Mouse (Mus musculus) myocyte (in vitro differentiated cells): ENCODE measurements around the gene Vmn1r219. TPM values are rescaled to one million over a fixed set of nuclear protein-coding genes. Genes with fewer than 3 reads are reported as not detected.
"Not testable (repeated sequence)": the region's sequence is repeated elsewhere in the genome, so short reads cannot be mapped to it uniquely, and the experiment has no call there.

ENCODE experiments used
- H3K27me3 ChIP-seq: one replicate; pipeline ENCODE4 v1.6.1; 2011; ENCODE audit not compliant: control insufficient read depth, insufficient read depth, insufficient read length
- H3K36me3 ChIP-seq: one replicate; pipeline ENCODE4 v1.6.1; 2011; ENCODE audit not compliant: control insufficient read depth, insufficient read depth
- H3K4me2 ChIP-seq: one replicate; pipeline ENCODE4 v1.6.1; 2011; ENCODE audit warnings: low read depth, control low read depth
- H3K4me3 ChIP-seq: one replicate; pipeline ENCODE4 v1.5.1; 2011; ENCODE audit warnings: mild to moderate bottlenecking, control low read depth, moderate library complexity
- H3K79me2 ChIP-seq: one replicate; pipeline ENCODE4 v1.6.1; 2011; ENCODE audit not compliant: control insufficient read depth, insufficient read depth
- H3ac ChIP-seq: one replicate; pipeline ENCODE4 v1.6.1; 2011; ENCODE audit not compliant: control insufficient read depth, insufficient read length
- CEBPB ChIP-seq: IDR thresholded peaks from 2 replicates; pipeline ENCODE4 v1.6.1; 2011; ENCODE audit warnings: mild to moderate bottlenecking, moderate library complexity; ENCODE audit not compliant: poor library complexity, insufficient read depth, severe bottlenecking
- E2F4 ChIP-seq: IDR thresholded peaks from one replicate; pipeline ENCODE4 v1.6.1; 2011; ENCODE audit warnings: mild to moderate bottlenecking, control low read depth, moderate library complexity; ENCODE audit not compliant: insufficient read depth
- MAX ChIP-seq: IDR thresholded peaks from one replicate; pipeline ENCODE4 v1.6.1; 2011; ENCODE audit warnings: low read depth, mild to moderate bottlenecking, control low read depth
- MYOD1 ChIP-seq, 3 experiments: IDR thresholded peaks; one replicate each; pipeline ENCODE4 v1.6.1; 2011; ENCODE audit warnings: control low read depth in 2 of 3, low read depth in 2 of 3, mild to moderate bottlenecking in 2 of 3, moderate library complexity in 1 of 3; ENCODE audit not compliant: insufficient read length in 2 of 3, control insufficient read depth in 1 of 3
- MYOG ChIP-seq, 3 experiments: IDR thresholded peaks; one replicate each; pipeline ENCODE4 v1.6.1; 2011; ENCODE audit warnings: control low read depth in 2 of 3, low read depth in 2 of 3, mild to moderate bottlenecking in 2 of 3; ENCODE audit not compliant: insufficient read length in 2 of 3, control insufficient read depth in 1 of 3, insufficient read depth in 1 of 3
- POLR2A ChIP-seq: IDR thresholded peaks from one replicate; pipeline ENCODE4 v1.6.1; 2011; ENCODE audit warnings: low read depth, mild to moderate bottlenecking, control low read depth, moderate library complexity; ENCODE audit not compliant: insufficient read length
- POLR2AphosphoS2 ChIP-seq: IDR thresholded peaks from one replicate; pipeline ENCODE4 v1.6.1; 2011; ENCODE audit warnings: low read depth, control low read depth; ENCODE audit not compliant: insufficient read length
- REST ChIP-seq: IDR thresholded peaks from one replicate; pipeline ENCODE4 v1.6.1; 2011; ENCODE audit warnings: mild to moderate bottlenecking, control low read depth, moderate library complexity; ENCODE audit not compliant: insufficient read depth, insufficient read length
- SRF ChIP-seq: IDR thresholded peaks from one replicate; pipeline ENCODE4 v1.6.1; 2011; ENCODE audit warnings: low read depth; ENCODE audit not compliant: control insufficient read depth, insufficient read length
- TCF12 ChIP-seq: IDR thresholded peaks from one replicate; pipeline ENCODE4 v1.6.1; 2011; ENCODE audit warnings: mild to moderate bottlenecking, control low read depth; ENCODE audit not compliant: poor library complexity, insufficient read depth, severe bottlenecking
- TCF3 ChIP-seq: IDR thresholded peaks from one replicate; pipeline ENCODE4 v1.6.1; 2011; ENCODE audit warnings: low read depth, control low read depth; ENCODE audit not compliant: insufficient read length
- USF1 ChIP-seq: IDR thresholded peaks from one replicate; pipeline ENCODE4 v1.6.1; 2011; ENCODE audit warnings: low read depth, mild to moderate bottlenecking, control low read depth, moderate library complexity
- polyA plus RNA-seq: library from polyadenylated mRNA; unstranded; fragments of >200 nt; fragmentation: generic; extraction: Trizol; gene quantifications from one replicate; pipeline ENCODE4 v1.2.1, GENCODE M21; 2012; ENCODE audit warnings: missing spikeins

Vmn1r219 gene
- polyA plus RNA-seq, 1 experiment = not detected

DNA sequence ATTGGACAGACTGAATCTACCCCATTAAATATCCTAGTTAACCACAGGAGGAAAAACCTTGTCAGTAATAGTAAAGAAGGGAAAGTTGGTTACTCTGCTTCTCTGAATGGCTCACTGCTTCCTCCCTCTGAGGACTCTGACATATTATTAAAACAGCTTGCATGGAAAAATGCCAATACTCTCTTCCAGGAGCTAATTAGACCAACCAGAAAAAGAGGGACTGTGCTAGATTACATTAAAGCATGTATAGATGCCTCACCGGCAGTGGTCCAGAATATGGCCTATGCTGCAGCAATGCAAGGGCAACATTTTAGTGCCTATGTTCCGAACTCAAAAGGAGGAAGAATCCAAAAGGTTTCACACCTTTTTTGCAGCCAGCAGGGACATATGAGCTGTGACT is 20.2 kb upstream of the Vmn1r219 start:
- Histone ChIP-seq H3K4me2 (no peak overlapping the region), H3K79me2 (no peaks in the 10 kb centered on the region), H3ac (no peak overlapping the region), H3K36me3 (no peaks in the 10 kb centered on the region), H3K4me3 (no peak overlapping the region), H3K27me3 (no peaks in the 10 kb centered on the region)
- TF ChIP-seq E2F4 (no peak), REST (no peak), POLR2AphosphoS2 (no peak), TCF3 (no peak), MYOD1 (IDR thresholded peaks at IDR 0.05; ENCODE audit: control insufficient read depth in 1 of 3, insufficient read length in 2 of 3, low read depth in 2 of 3) (no peak), TCF12 (no peak)

- Histone ChIP-seq H3K79me2 (no peaks in the 10 kb centered on the region), H3K4me2 (no peak overlapping the region), H3K4me3 (no peak overlapping the region), H3K36me3 (no peaks in the 10 kb centered on the region), H3ac (no peak overlapping the region), H3K27me3 (no peaks in the 10 kb centered on the region)
- no peak for TF ChIP-seq MYOD1 (IDR thresholded peaks at IDR 0.05; ENCODE audit: control insufficient read depth in 1 of 3, insufficient read length in 2 of 3, low read depth in 2 of 3)
- no peak for TF ChIP-seq MAX
- no peak for TF ChIP-seq SRF
- no peak for TF ChIP-seq E2F4
- no peak for TF ChIP-seq POLR2A
- TF ChIP-seq CEBPB = no peak
- no peak for TF ChIP-seq POLR2AphosphoS2
- no peak for TF ChIP-seq TCF12
- TF ChIP-seq REST = no peak
- TF ChIP-seq USF1 = no peak
- TF ChIP-seq MYOG (IDR thresholded peaks at IDR 0.05; ENCODE audit: control insufficient read depth in 1 of 3, insufficient read depth in 1 of 3, insufficient read length in 2 of 3, low read depth in 2 of 3) = no peak
- TF ChIP-seq TCF3 = no peak
Observed at GRCm38 (mm10) chr13:23157848-23158247, 1.3 kb upstream of the Vmn1r219 start.

GRCm38 (mm10) chr13:23166471-23166870 is 7.4 kb downstream of the Vmn1r219 start:
- not testable (repeated sequence) for H3K27me3 ChIP-seq, H3K4me3 ChIP-seq, H3K79me2 ChIP-seq, H3ac ChIP-seq, H3K36me3 ChIP-seq, H3K4me2 ChIP-seq

- no peak for TF ChIP-seq MYOG (IDR thresholded peaks at IDR 0.05; ENCODE audit: control insufficient read depth in 1 of 3, insufficient read depth in 1 of 3, insufficient read length in 2 of 3, low read depth in 2 of 3)
- TF ChIP-seq CEBPB = no peak
- no peak for TF ChIP-seq E2F4
- TF ChIP-seq TCF12 = no peak
- no peak for TF ChIP-seq TCF3
- TF ChIP-seq MYOD1 (IDR thresholded peaks at IDR 0.05; ENCODE audit: control insufficient read depth in 1 of 3, insufficient read length in 2 of 3, low read depth in 2 of 3) = no peak
- no peak for TF ChIP-seq USF1
- no peak for TF ChIP-seq POLR2AphosphoS2
- Histone ChIP-seq H3K27me3 (no peaks in the 10 kb centered on the region), H3K79me2 (no peaks in the 10 kb centered on the region), H3K36me3 (no peaks in the 10 kb centered on the region), H3ac (no peak within 1 kb of the TSS), H3K4me3 (no peak within 1 kb of the TSS), H3K4me2 (no peak within 1 kb of the TSS)
Observed at GRCm38 (mm10) chr13:23187875-23188274, 28.8 kb downstream of the Vmn1r219 start, which contains the start of gene Vmn1r220. Gene Vmn1r220, minus strand, starts transcription at chr13:23187975.

GRCm38 (mm10) chr13:23203885-23204284 is 44.8 kb downstream of the Vmn1r219 start:
- H3K27me3 ChIP-seq, H3ac ChIP-seq, H3K4me2 ChIP-seq, H3K79me2 ChIP-seq, H3K4me3 ChIP-seq, H3K36me3 ChIP-seq: not testable (repeated sequence)

- not testable (repeated sequence) for H3K4me2 ChIP-seq, H3K27me3 ChIP-seq, H3K4me3 ChIP-seq, H3ac ChIP-seq, H3K36me3 ChIP-seq, H3K79me2 ChIP-seq
Observed at GRCm38 (mm10) chr13:23213827-23214226, 54.7 kb downstream of the Vmn1r219 start, which contains the start of gene Vmn1r221. Gene Vmn1r221, plus strand, starts transcription at chr13:23214127.

Other genes with a start within 250 kb of the Vmn1r219 start
- gene Vmn1r213, start 151.7 kb upstream of the Vmn1r219 start, polyA plus RNA-seq = not detected
- gene Vmn1r214, start 128.9 kb upstream of the Vmn1r219 start, polyA plus RNA-seq = not detected
- not detected for gene Vmn1r215, start 91.3 kb upstream of the Vmn1r219 start, polyA plus RNA-seq
- gene Vmn1r217, start 41.1 kb upstream of the Vmn1r219 start, polyA plus RNA-seq = not detected
- not detected for gene Vmn1r218, start 26.2 kb upstream of the Vmn1r219 start, polyA plus RNA-seq
- gene Vmn1r220, start 28.7 kb downstream of the Vmn1r219 start, polyA plus RNA-seq = not detected
- not detected for gene Vmn1r221, start 54.8 kb downstream of the Vmn1r219 start, polyA plus RNA-seq
- gene Vmn1r222, start 76.6 kb downstream of the Vmn1r219 start, polyA plus RNA-seq = not detected
- gene Vmn1r223, start 87.8 kb downstream of the Vmn1r219 start, polyA plus RNA-seq = not detected
- 4.3 TPM for gene Zfp322a, start 209.9 kb downstream of the Vmn1r219 start, polyA plus RNA-seq